In the genomic region with DNA sequence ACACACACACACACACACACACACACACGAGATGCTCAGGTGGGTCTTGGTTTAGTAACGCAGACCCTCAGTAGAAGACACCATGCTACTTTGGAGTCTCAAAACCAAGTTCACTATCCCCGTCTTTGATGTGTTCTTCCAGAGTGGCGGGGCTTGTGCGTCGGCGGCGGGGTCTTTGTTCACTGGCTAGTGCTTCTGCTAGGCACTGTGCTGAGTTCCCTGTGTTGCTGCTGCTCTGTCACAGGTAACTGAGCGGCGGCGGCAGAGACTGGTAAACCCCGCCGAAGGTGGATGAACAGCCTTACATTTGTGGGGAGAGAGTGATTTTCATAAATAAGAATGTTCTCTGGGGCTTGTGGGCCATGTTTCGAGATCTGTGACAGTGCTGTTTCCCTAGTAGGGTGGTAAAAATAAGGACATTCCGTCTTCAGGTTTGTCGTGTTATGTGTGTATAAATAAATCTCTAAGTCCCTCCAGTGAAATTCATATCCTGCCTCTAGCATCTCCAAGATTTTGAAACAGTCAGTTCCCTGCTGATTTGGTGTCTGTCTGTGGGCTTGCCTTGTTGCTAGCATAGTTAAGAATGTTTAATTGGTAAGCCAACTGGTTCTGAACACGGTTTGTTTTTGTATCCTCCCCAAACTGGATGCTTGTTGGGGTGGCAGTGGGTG, we compare ENCODE assay signal across 8 mouse cellular contexts. TPM values are rescaled to one million over a fixed set of nuclear protein-coding genes. Genes with fewer than 3 reads are reported as not detected.
A peak's percentile ranks its signal among the peaks of the same experiment; 100 is the strongest.
DNase-seq lines count a peak whose midpoint lies in the region; ATAC-seq lines count a peak whose summit lies in the region.

No protein-coding gene starts in this region.

- no peak for ATAC-seq in kidney, embryonic 16.5 days (ENCODE audit: low FRiP score, low TSS enrichment)
- ATAC-seq in embryonic facial prominence, embryonic 11.5 days (replicated peaks; ENCODE audit: insufficient number of reproducible peaks, low FRiP score, low TSS enrichment, low read depth) = no peak
- ATAC-seq in hindbrain, embryonic 14.5 days (ENCODE audit: low FRiP score) = no peak
- ATAC-seq in midbrain, embryonic 16.5 days = no peak

- peaks cover 43% of the 10 kb centered on the region for H3K4me1 ChIP-seq in kidney, embryonic 16.5 days (ENCODE audit: insufficient read depth, low read length)
- peaks cover 4% of the 10 kb centered on the region; the same call in 1 of the 2 replicates for H3K4me1 ChIP-seq in embryonic facial prominence, embryonic 11.5 days (ENCODE audit: control insufficient read depth, insufficient read depth, low read length)
- H3K4me1 ChIP-seq in hindbrain, embryonic 14.5 days (replicated peaks; ENCODE audit: control insufficient read depth, insufficient read depth, low read length) = peaks cover 42% of the 10 kb centered on the region
- H3K4me1 ChIP-seq in midbrain, embryonic 16.5 days (ENCODE audit: control insufficient read depth, insufficient read depth, low read length) = peaks cover 42% of the 10 kb centered on the region

- no peaks in the 10 kb centered on the region for H3K36me3 ChIP-seq in kidney, embryonic 16.5 days (ENCODE audit: insufficient read depth, low read length)
- no peaks in the 10 kb centered on the region for H3K36me3 ChIP-seq in embryonic facial prominence, embryonic 11.5 days (replicated peaks; ENCODE audit: control insufficient read depth, insufficient read depth, low read depth, low read length)
- no peaks in the 10 kb centered on the region for H3K36me3 ChIP-seq in hindbrain, embryonic 14.5 days (replicated peaks; ENCODE audit: control insufficient read depth, insufficient read depth)
- no peaks in the 10 kb centered on the region for H3K36me3 ChIP-seq in midbrain, embryonic 16.5 days (ENCODE audit: control insufficient read depth, insufficient read depth, low read length)

- H3K27me3 ChIP-seq in kidney, embryonic 16.5 days (ENCODE audit: insufficient read depth, low read length) = no peaks in the 10 kb centered on the region
- H3K27me3 ChIP-seq in embryonic facial prominence, embryonic 11.5 days (ENCODE audit: control insufficient read depth, insufficient read depth, low read length) = no peaks in the 10 kb centered on the region
- H3K27me3 ChIP-seq in hindbrain, embryonic 14.5 days (ENCODE audit: control insufficient read depth, insufficient read depth, low read length) = 0 out of 2 replicates have a peak, but pooled peaks cover 6% of the 10 kb centered on the region
- H3K27me3 ChIP-seq in midbrain, embryonic 16.5 days (ENCODE audit: control insufficient read depth, insufficient read depth, low read depth, low read length) = no peaks in the 10 kb centered on the region

- no peak for DNase-seq in kidney, adult 18-20 months
- peak; percentile 48 for DNase-seq in embryonic facial prominence, embryonic 11.5 days (ENCODE audit: low spot score)
- DNase-seq in hindbrain, embryonic 14.5 days (ENCODE audit: low spot score) = peak; percentile 63
- DNase-seq in B cell, adult 2 months = no peak
- no peak for DNase-seq in ovary, postnatal 36 days (ENCODE audit: low spot score)
- DNase-seq in testis, postnatal 10 days (ENCODE audit: low spot score) = no peak

- peak overlapping the region; percentile 96 for H3K9ac ChIP-seq in kidney, embryonic 16.5 days (replicated peaks; ENCODE audit: low read length)
- H3K9ac ChIP-seq in embryonic facial prominence, embryonic 11.5 days (replicated peaks; ENCODE audit: low read length) = peak overlapping the region; percentile 93
- H3K9ac ChIP-seq in hindbrain, embryonic 14.5 days = peak overlapping the region; percentile 94
- H3K9ac ChIP-seq in midbrain, embryonic 16.5 days (ENCODE audit: low read depth, low read length) = peak overlapping the region; percentile 87

- H3K9me3 ChIP-seq in kidney, embryonic 16.5 days (ENCODE audit: low read length) = no peaks in the 10 kb centered on the region
- H3K9me3 ChIP-seq in embryonic facial prominence, embryonic 11.5 days (replicated peaks; ENCODE audit: control insufficient read depth, low read length) = no peaks in the 10 kb centered on the region
- no peaks in the 10 kb centered on the region for H3K9me3 ChIP-seq in hindbrain, embryonic 14.5 days (ENCODE audit: control insufficient read depth, low read length)
- no peaks in the 10 kb centered on the region for H3K9me3 ChIP-seq in midbrain, embryonic 16.5 days (replicated peaks; ENCODE audit: control insufficient read depth, low read length, poor library complexity, severe bottlenecking)

- peak overlapping the region; percentile 15; the same call in 1 of the 2 replicates for H3K27ac ChIP-seq in kidney, embryonic 16.5 days (ENCODE audit: low read length)
- no peak overlapping the region for H3K27ac ChIP-seq in embryonic facial prominence, embryonic 11.5 days (replicated peaks; ENCODE audit: low read depth, low read length)
- H3K27ac ChIP-seq in hindbrain, embryonic 14.5 days = peak overlapping the region; percentile 87
- peak overlapping the region; percentile 84 for H3K27ac ChIP-seq in midbrain, embryonic 16.5 days (ENCODE audit: low read length)

- peak overlapping the region; percentile 83 for H3K4me3 ChIP-seq in kidney, embryonic 16.5 days (ENCODE audit: low read length)
- H3K4me3 ChIP-seq in embryonic facial prominence, embryonic 11.5 days (ENCODE audit: low read depth, low read length) = peak overlapping the region; percentile 93
- peak overlapping the region; percentile 75 for H3K4me3 ChIP-seq in hindbrain, embryonic 14.5 days (replicated peaks; ENCODE audit: low read length)
- peak overlapping the region; percentile 61 for H3K4me3 ChIP-seq in midbrain, embryonic 16.5 days (ENCODE audit: low read depth, low read length)

- WGBS in kidney, embryonic 16.5 days = 20% methylated on average over 17 of the region's 17 CpGs
- WGBS in embryonic facial prominence, embryonic 11.5 days = 28% methylated on average over 17 of the region's 17 CpGs
- WGBS in hindbrain, embryonic 14.5 days = 13% methylated on average over 17 of the region's 17 CpGs
- 14% methylated on average over 17 of the region's 17 CpGs for WGBS in midbrain, embryonic 16.5 days

- H3K4me2 ChIP-seq in kidney, embryonic 16.5 days (replicated peaks; ENCODE audit: low read depth, low read length) = peak overlapping the region; percentile 94
- peak overlapping the region; percentile 84 for H3K4me2 ChIP-seq in embryonic facial prominence, embryonic 11.5 days (ENCODE audit: low read depth, low read length)
- H3K4me2 ChIP-seq in hindbrain, embryonic 14.5 days (replicated peaks) = peak overlapping the region; percentile 88
- peak overlapping the region; percentile 80 for H3K4me2 ChIP-seq in midbrain, embryonic 16.5 days (ENCODE audit: low read length)

RNA-seq across cellular contexts. Expression of a gene that starts 1.9 kb away (rescaled TPM):
- 7.4 and 8.8 TPM in 2 replicates for polyA plus RNA-seq in kidney, embryonic 16.5 days (2015; fragmentation: Nextera tagmentation; extraction: Ambion mirVana)
- polyA plus RNA-seq in embryonic facial prominence, embryonic 11.5 days (2014; fragmentation: Nextera tagmentation; extraction: Ambion mirVana) = 10.5 and 11.4 TPM in 2 replicates
- polyA plus RNA-seq in hindbrain, embryonic 14.5 days (2014; fragmentation: Nextera tagmentation; extraction: Ambion mirVana) = 30.0 and 35.7 TPM in 2 replicates
- 22.1 and 24.5 TPM in 2 replicates for polyA plus RNA-seq in midbrain, embryonic 16.5 days (2015; fragmentation: Nextera tagmentation; extraction: Ambion mirVana)

RNA-seq across cellular contexts. Expression of a gene that starts 47.4 kb away (rescaled TPM):
- polyA plus RNA-seq in kidney, embryonic 16.5 days (2015; fragmentation: Nextera tagmentation; extraction: Ambion mirVana) = 20.6 and 24.4 TPM in 2 replicates
- polyA plus RNA-seq in embryonic facial prominence, embryonic 11.5 days (2014; fragmentation: Nextera tagmentation; extraction: Ambion mirVana) = 3.8 and 4.6 TPM in 2 replicates
- polyA plus RNA-seq in hindbrain, embryonic 14.5 days (2014; fragmentation: Nextera tagmentation; extraction: Ambion mirVana) = 5.7 and 6.2 TPM in 2 replicates
- polyA plus RNA-seq in midbrain, embryonic 16.5 days (2015; fragmentation: Nextera tagmentation; extraction: Ambion mirVana) = 8.0 and 10.6 TPM in 2 replicates

RNA-seq across cellular contexts. Expression of a gene that starts 48.2 kb away (rescaled TPM):
- 3.2 and 3.4 TPM in 2 replicates for polyA plus RNA-seq in kidney, embryonic 16.5 days (2015; fragmentation: Nextera tagmentation; extraction: Ambion mirVana)
- polyA plus RNA-seq in embryonic facial prominence, embryonic 11.5 days (2014; fragmentation: Nextera tagmentation; extraction: Ambion mirVana) = 5.6 and 6.0 TPM in 2 replicates
- polyA plus RNA-seq in hindbrain, embryonic 14.5 days (2014; fragmentation: Nextera tagmentation; extraction: Ambion mirVana) = 1.6 and 2.5 TPM in 2 replicates
- polyA plus RNA-seq in midbrain, embryonic 16.5 days (2015; fragmentation: Nextera tagmentation; extraction: Ambion mirVana) = 0.95 and 1.1 TPM in 2 replicates

Comparison
In these comparisons a context has a peak if more than half of its experiments do, and no peak if none do; other contexts are left out.
1. DNase-seq: peak in embryonic facial prominence, embryonic 11.5 days (single experiment) and hindbrain, embryonic 14.5 days (single experiment); none in kidney, adult 18-20 months (single experiment), B cell, adult 2 months (0 of 2), ovary, postnatal 36 days (single experiment) and testis, postnatal 10 days (single experiment).
2. Peak in every context shown above with its lines, with median percentiles within 50 percentile points of each other: H3K4me2 ChIP-seq, H3K4me3 ChIP-seq and H3K9ac ChIP-seq.